Mouse (Mus musculus) CH12.LX (cell line): ENCODE measurements at regions not wholly inside any gene's neighbourhood (a gene's known extent, or its start where the extent isn't known, plus 50 kb on each side); places are given as distances from the start of the nearest gene placed in this dataset.

Experiments
- DNase-seq: peaks from one replicate; pipeline ENCODE4 v3.0.0-alpha.2; 2013; ENCODE audit errors: extremely low read depth
- H3K27ac ChIP-seq: 2 replicates; pipeline ENCODE4 v1.5.1; 2012; ENCODE audit warnings: low read depth, mild to moderate bottlenecking, control low read depth, moderate library complexity; ENCODE audit not compliant: insufficient read depth
- H3K27me3 ChIP-seq: replicated peaks from 2 replicates; pipeline ENCODE3; 2012; ENCODE audit warnings: inconsistent platforms
- H3K36me3 ChIP-seq, 2 experiments: replicated peaks in 1 of 2; 2 replicates each; pipeline versions ENCODE3 to v1.6.1; 2012; ENCODE audit warnings: inconsistent platforms in 1 of 2, low read length in 1 of 2, mild to moderate bottlenecking in 1 of 2, mixed read lengths in 1 of 2, moderate library complexity in 1 of 2; ENCODE audit not compliant: control insufficient read depth in 1 of 2, insufficient read depth in 1 of 2
- H3K4me1 ChIP-seq, 2 experiments: 2 replicates each; pipeline ENCODE4 v1.6.1; 2012; ENCODE audit warnings: inconsistent platforms in 1 of 2, moderate library complexity in 1 of 2; ENCODE audit not compliant: insufficient read depth in 2 of 2, control insufficient read depth in 1 of 2
- H3K4me2 ChIP-seq: 2 replicates; pipeline ENCODE4 v1.6.1; 2012; ENCODE audit warnings: low read depth, mild to moderate bottlenecking, control low read depth; ENCODE audit not compliant: poor library complexity, insufficient read depth, severe bottlenecking
- H3K4me3 ChIP-seq, 3 experiments: fragments of 150-350 bp in 1 of 3; sonication (generic) in 1 of 3; replicated peaks in 1 of 3; 2 replicates each; pipeline versions ENCODE3 to v1.5.1; 2011 to 2012; ENCODE audit warnings: low read depth in 2 of 3, low read length in 2 of 3, mild to moderate bottlenecking in 2 of 3, moderate library complexity in 2 of 3, control low read depth in 1 of 3, improper control_type of control experiment in 1 of 3, inconsistent platforms in 1 of 3, mixed read lengths in 1 of 3; ENCODE audit not compliant: poor library complexity in 1 of 3
- H3K79me2 ChIP-seq: replicated peaks from 2 replicates; pipeline ENCODE4 v1.6.1; 2012; ENCODE audit warnings: mild to moderate bottlenecking, moderate library complexity; ENCODE audit not compliant: control insufficient read depth, poor library complexity, insufficient read depth, severe bottlenecking; ENCODE audit errors: extremely low read depth
- H3K9ac ChIP-seq: 2 replicates; pipeline ENCODE4 v1.6.1; 2012; ENCODE audit warnings: low read depth, mild to moderate bottlenecking, control low read depth, moderate library complexity; ENCODE audit not compliant: insufficient read depth
- H3K9me3 ChIP-seq: replicated peaks from 2 replicates; pipeline ENCODE3; 2012; ENCODE audit warnings: low read length, inconsistent platforms, mixed read lengths
- BHLHE40 ChIP-seq: IDR thresholded peaks from 2 replicates; pipeline ENCODE4 v1.6.1; 2011; ENCODE audit warnings: mild to moderate bottlenecking, low read depth, low read length, improper control_type of control experiment
- CHD1 ChIP-seq: IDR thresholded peaks from 2 replicates; pipeline ENCODE4 v1.6.1; 2012; ENCODE audit warnings: low read depth, low read length, improper control_type of control experiment, inconsistent platforms
- E2F4 ChIP-seq: IDR thresholded peaks from 2 replicates; pipeline ENCODE4 v1.6.1; 2011; ENCODE audit warnings: low read depth, low read length, improper control_type of control experiment; ENCODE audit not compliant: insufficient replicate concordance
- ELF1 ChIP-seq: IDR thresholded peaks from 2 replicates; pipeline ENCODE4 v1.6.1; 2014; ENCODE audit warnings: low read depth, mild to moderate bottlenecking, inconsistent platforms, low read length, improper control_type of control experiment
- EP300 ChIP-seq: IDR thresholded peaks from 2 replicates; pipeline ENCODE4 v1.6.1; 2011; ENCODE audit warnings: low read length, improper control_type of control experiment
- ETS1 ChIP-seq: conservative IDR thresholded peaks from 2 replicates; pipeline ENCODE4 v1.6.1; 2012; ENCODE audit warnings: low read depth, mild to moderate bottlenecking, inconsistent platforms, low read length, improper control_type of control experiment, moderate library complexity
- GABPA ChIP-seq: IDR thresholded peaks from 2 replicates; pipeline ENCODE4 v1.6.1; 2012; ENCODE audit warnings: low read depth, low read length, improper control_type of control experiment, inconsistent platforms; ENCODE audit not compliant: insufficient replicate concordance
- HCFC1 ChIP-seq: IDR thresholded peaks from 2 replicates; pipeline ENCODE4 v1.6.1; 2012; ENCODE audit warnings: low read depth, mild to moderate bottlenecking, inconsistent platforms, low read length, improper control_type of control experiment
- IRF4 ChIP-seq: IDR thresholded peaks from 2 replicates; pipeline ENCODE4 v1.6.1; 2014; ENCODE audit warnings: low read depth, mild to moderate bottlenecking, inconsistent platforms, low read length, improper control_type of control experiment
- JUND ChIP-seq: conservative IDR thresholded peaks from 2 replicates; pipeline ENCODE4 v1.6.1; 2011; ENCODE audit warnings: low read depth, low read length, improper control_type of control experiment
- MAFK ChIP-seq: IDR thresholded peaks from 2 replicates; pipeline ENCODE4 v1.6.1; 2011; ENCODE audit warnings: low read length, improper control_type of control experiment; ENCODE audit not compliant: insufficient replicate concordance
- MAX ChIP-seq: IDR thresholded peaks from 2 replicates; pipeline ENCODE4 v1.6.1; 2011; ENCODE audit warnings: low read length, improper control_type of control experiment
- MAZ ChIP-seq: IDR thresholded peaks from 2 replicates; pipeline ENCODE4 v1.6.1; 2012; ENCODE audit warnings: low read depth, mild to moderate bottlenecking, inconsistent platforms, low read length, improper control_type of control experiment, moderate library complexity
- MEF2A ChIP-seq: IDR thresholded peaks from 2 replicates; pipeline ENCODE4 v1.6.1; 2014; ENCODE audit warnings: low read depth, mild to moderate bottlenecking, inconsistent platforms, low read length, improper control_type of control experiment, borderline replicate concordance
- MYC ChIP-seq: IDR thresholded peaks from 2 replicates; pipeline ENCODE4 v1.6.1; 2011; ENCODE audit warnings: low read depth, mild to moderate bottlenecking, improper control_type of control experiment, low read length
- NELFE ChIP-seq: IDR thresholded peaks from 2 replicates; pipeline ENCODE4 v1.6.1; 2011; ENCODE audit warnings: low read depth, low read length, improper control_type of control experiment
- PAX5 ChIP-seq: IDR thresholded peaks from 2 replicates; pipeline ENCODE4 v1.6.1; 2012; ENCODE audit warnings: low read length, inconsistent platforms, mixed read lengths
- POLR2AphosphoS2 ChIP-seq: IDR thresholded peaks from 2 replicates; pipeline ENCODE4 v1.6.1; 2011; ENCODE audit warnings: low read depth, low read length, improper control_type of control experiment
- RAD21 ChIP-seq: IDR thresholded peaks from 2 replicates; pipeline ENCODE4 v1.6.1; 2011; ENCODE audit warnings: low read depth, mild to moderate bottlenecking, low read length, improper control_type of control experiment, moderate library complexity
- SMC3 ChIP-seq: IDR thresholded peaks from 2 replicates; pipeline ENCODE4 v1.6.1; 2011; ENCODE audit warnings: low read depth, low read length, improper control_type of control experiment
- TBP ChIP-seq: conservative IDR thresholded peaks from 2 replicates; pipeline ENCODE4 v1.6.1; 2011; ENCODE audit warnings: low read depth, low read length, improper control_type of control experiment
- UBTF ChIP-seq: IDR thresholded peaks from 2 replicates; pipeline ENCODE4 v1.6.1; 2012; ENCODE audit warnings: low read depth, mild to moderate bottlenecking, inconsistent platforms, low read length, improper control_type of control experiment, moderate library complexity
- ZNF384 ChIP-seq: IDR thresholded peaks from 2 replicates; pipeline ENCODE4 v1.6.1; 2012; ENCODE audit warnings: low read depth, low read length, improper control_type of control experiment, inconsistent platforms
- dilution Hi-C: fragments of 300-500 bp; cut with MboI; formaldehyde crosslinking; loops from 2 replicates; pipeline ENCODE4 v1.14.3; 2020; ENCODE audit warnings: low sequenced_read_pairs; ENCODE audit not compliant: extremely low pct_unique_long_range_greater_than_20kb, extremely low pct_ligation_motif_present
- in situ Hi-C: fragments of 300-500 bp; cut with MboI; formaldehyde crosslinking; loops from 3 replicates; pipeline ENCODE4 v1.14.3; 2019; ENCODE audit warnings: low sequenced_read_pairs, low pct_ligation_motif_present, low pct_unique_long_range_greater_than_20kb, mixed read lengths

GRCm38 (mm10) chr16:51521317-51522092, 509.5 kb upstream of the Cblb start:
- no peaks in the 10 kb centered on the region for H3K27me3 ChIP-seq
- H3K4me2 ChIP-seq: no peak overlapping the region
- in situ Hi-C loops: no loop called here
- no peaks in the 10 kb centered on the region for H3K9me3 ChIP-seq
- dilution Hi-C loops: no loop called here
- no peaks in the 10 kb centered on the region for H3K36me3 ChIP-seq
- H3K27ac ChIP-seq: no peak overlapping the region
- no peak overlapping the region for H3K4me3 ChIP-seq
- no peak overlapping the region for H3K9ac ChIP-seq
- TF ChIP-seq MYC (no peak), RAD21 (no peak), JUND (no peak)
- TF ChIP-seq, all 38 proteins: peak for 0
- no peak for DNase-seq
- no peaks in the 10 kb centered on the region for H3K79me2 ChIP-seq
- H3K4me1 ChIP-seq: peaks cover 0 to 8% of the 10 kb centered on the region in 2 experiments; a peak in 1 of 4 replicates

DNA sequence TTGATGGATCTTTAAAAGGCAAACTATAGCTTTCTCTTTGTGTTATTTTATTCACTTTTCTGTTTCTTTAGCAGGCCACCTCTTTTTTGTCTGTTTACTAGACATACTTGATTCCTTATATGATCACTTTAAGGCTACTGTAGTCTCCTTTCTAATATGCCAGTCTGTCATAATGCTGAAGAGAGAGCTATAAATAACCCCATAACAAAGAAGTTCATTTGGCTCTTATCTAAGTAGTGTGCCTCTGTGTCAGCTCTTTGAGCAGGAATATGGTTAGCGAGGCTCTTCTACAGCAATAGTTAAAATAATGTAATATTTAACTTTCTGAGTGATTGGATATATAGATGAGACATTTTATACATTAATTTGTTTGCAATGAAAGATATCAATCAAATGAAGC, 507.0 kb upstream of the Cblb start:
- dilution Hi-C loops: no loop called here
- in situ Hi-C loops: no loop called here
- Histone ChIP-seq H3K4me3 (no peak overlapping the region), H3K79me2 (no peaks in the 10 kb centered on the region), H3K27ac (no peak overlapping the region), H3K36me3 (no peaks in the 10 kb centered on the region), H3K4me2 (no peak overlapping the region), H3K9me3 (no peaks in the 10 kb centered on the region), H3K27me3 (no peaks in the 10 kb centered on the region), H3K9ac (no peak overlapping the region), H3K4me1 (no peaks in the 10 kb centered on the region)
- DNase-seq: no peak
- TF ChIP-seq PAX5 (no peak), MAX (no peak), NELFE (no peak), SMC3 (no peak), POLR2AphosphoS2 (no peak), ETS1 (no peak), HCFC1 (no peak), GABPA (no peak)

- Histone ChIP-seq H3K9me3 (no peaks in the 10 kb centered on the region), H3K27ac (no peak overlapping the region), H3K4me2 (no peak overlapping the region), H3K36me3 (no peaks in the 10 kb centered on the region), H3K4me1 (peaks cover 0 to 4% of the 10 kb centered on the region in 2 experiments; a peak in 2 of 4 replicates), H3K27me3 (no peaks in the 10 kb centered on the region), H3K79me2 (no peaks in the 10 kb centered on the region), H3K4me3 (no peak overlapping the region), H3K9ac (no peak overlapping the region)
- DNase-seq: peak; percentile 24
- dilution Hi-C loops: no loop called here
- TF ChIP-seq IRF4 (no peak), ZNF384 (no peak), POLR2AphosphoS2 (no peak), PAX5 (no peak), E2F4 (no peak), MAZ (no peak), EP300 (no peak), ELF1 (no peak), MEF2A (no peak), TBP (no peak), MAFK (no peak), MAX (no peak), HCFC1 (no peak), UBTF (no peak), BHLHE40 (no peak), CHD1 (no peak)
- in situ Hi-C loops: no loop called here
These were observed 498.5 kb upstream of the Cblb start for GRCm38 (mm10) chr16:51532496-51532895.
